Mouse (Mus musculus): ENCODE measurements around the gene Pde11a.

Gene Pde11a

GRCm38 (mm10) chr2:75974131-75974530 lies 364.4 kb downstream of the Pde11a start:
- no peaks in the 10 kb centered on the region for H3K9me3 ChIP-seq (ENCODE audit: low read length)
- no peaks in the 10 kb centered on the region for H3K27me3 ChIP-seq (ENCODE audit: insufficient read depth, low read length)
- H3K4me1 ChIP-seq (replicated peaks; ENCODE audit: low read depth, low read length), result peaks cover 6% of the 10 kb centered on the region
- H3K4me3 ChIP-seq (replicated peaks; ENCODE audit: low read length), result no peak overlapping the region
- TF ChIP-seq CTCF (conservative IDR thresholded peaks at IDR 0.05; ENCODE audit: low read length) (no peak), POU5F1 (IDR thresholded peaks at IDR 0.05; ENCODE audit: borderline replicate concordance, low read length) (no peak), NANOG (IDR thresholded peaks at IDR 0.05; ENCODE audit: borderline replicate concordance, low read length) (no peak)
- no peaks in the 10 kb centered on the region for H3K36me3 ChIP-seq (ENCODE audit: insufficient read depth, low read length)

GRCm38 (mm10) chr2:75964972-75965371 lies 373.6 kb downstream of the Pde11a start:
- Histone ChIP-seq H3K36me3 (ENCODE audit: insufficient read depth, low read length) (no peaks in the 10 kb centered on the region), H3K27me3 (ENCODE audit: insufficient read depth, low read length) (no peaks in the 10 kb centered on the region; the same call in 1 of the 2 replicates), H3K4me1 (replicated peaks; ENCODE audit: low read depth, low read length) (peaks cover 44% of the 10 kb centered on the region), H3K9me3 (ENCODE audit: low read length) (no peaks in the 10 kb centered on the region), H3K4me3 (replicated peaks; ENCODE audit: low read length) (no peak overlapping the region)
- TF ChIP-seq CTCF (conservative IDR thresholded peaks at IDR 0.05; ENCODE audit: low read length) (peak; percentile 48), POU5F1 (IDR thresholded peaks at IDR 0.05; ENCODE audit: borderline replicate concordance, low read length) (no peak)

- no peaks in the 10 kb centered on the region for H3K9me3 ChIP-seq (ENCODE audit: low read length)
- H3K4me1 ChIP-seq (replicated peaks; ENCODE audit: low read depth, low read length), result peaks cover 49% of the 10 kb centered on the region
- peak overlapping the region; percentile 1; the same call in 1 of the 2 replicates for H3K4me3 ChIP-seq (replicated peaks; ENCODE audit: low read length)
- H3K27me3 ChIP-seq (ENCODE audit: insufficient read depth, low read length), result no peaks in the 10 kb centered on the region; the same call in 1 of the 2 replicates
- H3K36me3 ChIP-seq (ENCODE audit: insufficient read depth, low read length), result no peaks in the 10 kb centered on the region
- TF ChIP-seq CTCF (conservative IDR thresholded peaks at IDR 0.05; ENCODE audit: low read length) (peak; percentile 34), POU5F1 (IDR thresholded peaks at IDR 0.05; ENCODE audit: borderline replicate concordance, low read length) (no peak), NANOG (IDR thresholded peaks at IDR 0.05; ENCODE audit: borderline replicate concordance, low read length) (no peak)
Observed at GRCm38 (mm10) chr2:75964512-75964911, 374.1 kb downstream of the Pde11a start.

- peak overlapping the region; percentile 1; the same call in 1 of the 2 replicates for H3K4me3 ChIP-seq (replicated peaks; ENCODE audit: low read length)
- TF ChIP-seq POU5F1 (IDR thresholded peaks at IDR 0.05; ENCODE audit: borderline replicate concordance, low read length), result no peak
- TF ChIP-seq NANOG (IDR thresholded peaks at IDR 0.05; ENCODE audit: borderline replicate concordance, low read length), result no peak
- no peak for TF ChIP-seq CTCF (conservative IDR thresholded peaks at IDR 0.05; ENCODE audit: low read length)
- H3K9me3 ChIP-seq (ENCODE audit: low read length), result no peaks in the 10 kb centered on the region
- no peaks in the 10 kb centered on the region for H3K36me3 ChIP-seq (ENCODE audit: insufficient read depth, low read length)
- H3K4me1 ChIP-seq (replicated peaks; ENCODE audit: low read depth, low read length), result peaks cover 53% of the 10 kb centered on the region
- no peaks in the 10 kb centered on the region; the same call in 1 of the 2 replicates for H3K27me3 ChIP-seq (ENCODE audit: insufficient read depth, low read length)
Observed at GRCm38 (mm10) chr2:75964051-75964450, 374.5 kb downstream of the Pde11a start.

GRCm38 (mm10) chr2:75963211-75963840 lies 375.2 kb downstream of the Pde11a start:
- H3K4me3 ChIP-seq (replicated peaks; ENCODE audit: low read length), result no peak overlapping the region
- no peaks in the 10 kb centered on the region; the same call in 1 of the 2 replicates for H3K27me3 ChIP-seq (ENCODE audit: insufficient read depth, low read length)
- H3K9me3 ChIP-seq (ENCODE audit: low read length), result no peaks in the 10 kb centered on the region
- no peaks in the 10 kb centered on the region for H3K36me3 ChIP-seq (ENCODE audit: insufficient read depth, low read length)
- no peak for TF ChIP-seq CTCF (conservative IDR thresholded peaks at IDR 0.05; ENCODE audit: low read length)
- no peak for TF ChIP-seq NANOG (IDR thresholded peaks at IDR 0.05; ENCODE audit: borderline replicate concordance, low read length)
- TF ChIP-seq POU5F1 (IDR thresholded peaks at IDR 0.05; ENCODE audit: borderline replicate concordance, low read length), result no peak
- H3K4me1 ChIP-seq (replicated peaks; ENCODE audit: low read depth, low read length), result peaks cover 61% of the 10 kb centered on the region

GRCm38 (mm10) chr2:75960366-75961330 lies 377.9 kb downstream of the Pde11a start:
- no peaks in the 10 kb centered on the region for H3K36me3 ChIP-seq (ENCODE audit: insufficient read depth, low read length)

GRCm38 (mm10) chr2:75959850-75960365 lies 378.7 kb downstream of the Pde11a start:
- Histone ChIP-seq H3K9me3 (ENCODE audit: low read length) (no peaks in the 10 kb centered on the region), H3K4me1 (replicated peaks; ENCODE audit: low read depth, low read length) (peaks cover 72% of the 10 kb centered on the region), H3K36me3 (ENCODE audit: insufficient read depth, low read length) (no peaks in the 10 kb centered on the region), H3K4me3 (replicated peaks; ENCODE audit: low read length) (peak overlapping the region; percentile 60), H3K27me3 (ENCODE audit: insufficient read depth, low read length) (no peaks in the 10 kb centered on the region; the same call in 1 of the 2 replicates)
- TF ChIP-seq POU5F1 (IDR thresholded peaks at IDR 0.05; ENCODE audit: borderline replicate concordance, low read length) (no peak), CTCF (conservative IDR thresholded peaks at IDR 0.05; ENCODE audit: low read length) (no peak), NANOG (IDR thresholded peaks at IDR 0.05; ENCODE audit: borderline replicate concordance, low read length) (no peak)

More at GRCm38 (mm10) chr2:75960366-75961330, 377.9 kb downstream of the Pde11a start:
- Histone ChIP-seq H3K4me3 (replicated peaks; ENCODE audit: low read length) (peak overlapping the region; percentile 60), H3K4me1 (replicated peaks; ENCODE audit: low read depth, low read length) (peaks cover 69% of the 10 kb centered on the region), H3K9me3 (ENCODE audit: low read length) (no peaks in the 10 kb centered on the region), H3K27me3 (ENCODE audit: insufficient read depth, low read length) (no peaks in the 10 kb centered on the region; the same call in 1 of the 2 replicates)
- TF ChIP-seq POU5F1 (IDR thresholded peaks at IDR 0.05; ENCODE audit: borderline replicate concordance, low read length), result no peak
- TF ChIP-seq CTCF (conservative IDR thresholded peaks at IDR 0.05; ENCODE audit: low read length), result no peak
- TF ChIP-seq NANOG (IDR thresholded peaks at IDR 0.05; ENCODE audit: borderline replicate concordance, low read length), result no peak; the same call in 1 of the 2 replicates

All from E14TG2a.4 (cell line).